Mouse (Mus musculus) neural tube, embryonic 11.5 days (tissue): ENCODE results near the gene Dda1. TPM values are rescaled to one million over a fixed set of nuclear protein-coding genes. Genes with fewer than 3 reads are reported as not detected.
A peak's percentile ranks its signal among the peaks of the same experiment; 100 is the strongest.
"Not testable (repeated sequence)": the region's sequence is repeated elsewhere in the genome, so short reads cannot be mapped to it uniquely, and the experiment has no call there.

Experiments used
- ATAC-seq: fragments of 200-750 bp; cut with Nextera tagmentation; 2 replicates; pipeline ENCODE4 v1.8.0; 2017; ENCODE audit warnings: moderate number of reproducible peaks, mild to moderate bottlenecking, moderate TSS enrichment, moderate library complexity; ENCODE audit not compliant: insufficient read depth, low FRiP score, low TSS enrichment
- DNase-seq: peaks from one replicate; pipeline ENCODE4 v3.0.0-alpha.2; 2015; ENCODE audit warnings: low spot score
- H3K27ac ChIP-seq: fragments of 300-500 bp; sonication (generic); 2 replicates; pipeline ENCODE4 v1.5.1; 2014; ENCODE audit warnings: low read depth, mild to moderate bottlenecking, low read length
- H3K27me3 ChIP-seq: fragments of 300-500 bp; sonication (generic); 2 replicates; pipeline ENCODE4 v1.6.1; 2014; ENCODE audit warnings: mild to moderate bottlenecking, low read length, mixed read lengths; ENCODE audit not compliant: control insufficient read depth, insufficient read depth
- H3K36me3 ChIP-seq: fragments of 300-500 bp; sonication (generic); 2 replicates; pipeline ENCODE4 v1.6.1; 2014; ENCODE audit warnings: mild to moderate bottlenecking, low read length, moderate library complexity, mixed read lengths; ENCODE audit not compliant: control insufficient read depth, insufficient read depth
- H3K4me1 ChIP-seq: fragments of 300-500 bp; sonication (generic); 2 replicates; pipeline ENCODE4 v1.6.1; 2014; ENCODE audit warnings: low read length, mixed read lengths; ENCODE audit not compliant: control insufficient read depth, insufficient read depth
- H3K4me2 ChIP-seq: fragments of 300-500 bp; sonication (generic); 2 replicates; pipeline ENCODE4 v1.6.1; 2014; ENCODE audit warnings: low read depth, mild to moderate bottlenecking, moderate library complexity
- H3K4me3 ChIP-seq: fragments of 300-500 bp; sonication (generic); 2 replicates; pipeline ENCODE4 v1.5.1; 2014; ENCODE audit warnings: low read depth, low read length
- H3K9ac ChIP-seq: fragments of 300-500 bp; sonication (generic); 2 replicates; pipeline ENCODE4 v1.6.1; 2014; ENCODE audit warnings: mild to moderate bottlenecking, low read length
- H3K9me3 ChIP-seq: fragments of 300-500 bp; sonication (generic); 2 replicates; pipeline ENCODE4 v1.6.1; 2016; ENCODE audit warnings: low read length; ENCODE audit not compliant: control insufficient read depth
- WGBS: fragments of 180-500 bp; shearing (Covaris S2); extraction: QIAGEN DNeasy Blood & Tissue Kit; methylation state at CpG from one replicate; pipeline ENCODE4 v1.1.7; 2014; 5-methylcytosine and 5-hydroxymethylcytosine counted together
- polyA plus RNA-seq: library from polyadenylated mRNA; unstranded; fragments of >200 nt; fragmentation: Nextera tagmentation; extraction: Ambion mirVana; gene quantifications from 2 replicates; pipeline ENCODE4 v1.2.1, GENCODE M21; 2014

The Dda1 gene
- 162 and 170 TPM in 2 replicates for polyA plus RNA-seq

DNA sequence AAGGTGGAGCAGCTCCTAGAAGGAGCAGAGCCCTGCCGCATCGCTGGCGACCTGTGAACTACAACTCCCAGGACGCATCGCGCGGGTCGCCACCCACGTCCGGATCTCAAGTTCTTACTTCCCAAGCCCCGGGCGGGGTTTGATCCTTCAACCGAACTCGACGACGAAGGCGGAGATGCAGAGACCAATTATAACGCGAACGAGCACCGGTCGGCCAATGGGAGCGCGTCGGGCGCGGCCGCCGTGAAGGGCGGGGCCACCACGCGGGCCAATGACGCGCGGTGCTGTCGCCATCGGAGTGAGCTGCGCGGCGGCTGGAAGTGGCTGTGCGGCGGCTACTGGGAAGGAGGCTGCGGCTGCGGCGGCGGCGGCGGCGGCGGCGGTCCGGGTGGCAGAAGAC, at the start of gene Dda1:
TSS of gene Dda1 (plus strand) at position 284 of the 400 bp plus-strand sequence.
- Histone ChIP-seq H3K4me3 (peak within 1 kb of the TSS; percentile 91), H3K27ac (peak within 1 kb of the TSS; percentile 67), H3K4me1 (peaks cover 14% of the 10 kb centered on the region), H3K36me3 (peaks cover 5% of the 10 kb centered on the region; the same call in 1 of the 2 replicates), H3K9me3 (no peaks in the 10 kb centered on the region), H3K4me2 (peak within 1 kb of the TSS; percentile 88), H3K27me3 (no peaks in the 10 kb centered on the region), H3K9ac (peak within 1 kb of the TSS; percentile 73)
- DNase-seq: peak; percentile 99
- ATAC-seq: peak; percentile 84
- WGBS: 0% methylated on average over 52 of the region's 52 CpGs

DNA sequence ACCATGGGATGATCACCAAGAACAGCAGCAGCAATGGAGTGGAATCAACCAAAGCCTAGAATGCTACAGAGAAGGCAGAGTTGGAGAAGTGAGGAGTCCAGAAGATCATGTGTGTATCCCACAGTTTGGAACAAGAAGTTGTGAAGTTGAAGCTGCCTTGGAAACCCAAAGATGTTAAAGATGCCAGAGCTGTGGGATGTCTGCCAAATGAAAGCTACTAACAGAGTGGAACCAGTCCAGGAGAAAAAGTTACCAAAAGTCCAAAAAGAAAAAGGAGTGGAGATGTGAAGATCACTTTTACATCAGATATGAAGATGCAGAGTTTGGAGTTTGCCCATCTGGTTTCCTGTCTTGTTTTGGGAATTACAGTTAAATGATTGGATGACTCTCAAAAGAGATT, 46.9 kb upstream of the Dda1 start:
- no peak overlapping the region for H3K27ac ChIP-seq
- H3K4me1 ChIP-seq: no peaks in the 10 kb centered on the region
- H3K36me3 ChIP-seq: no peaks in the 10 kb centered on the region
- no peaks in the 10 kb centered on the region for H3K27me3 ChIP-seq
- ATAC-seq (no peak), DNase-seq (no peak)
- H3K4me2 ChIP-seq: no peak overlapping the region
- no peaks in the 10 kb centered on the region for H3K9me3 ChIP-seq
- H3K9ac ChIP-seq: no peak overlapping the region
- H3K4me3 ChIP-seq: no peak overlapping the region

DNA sequence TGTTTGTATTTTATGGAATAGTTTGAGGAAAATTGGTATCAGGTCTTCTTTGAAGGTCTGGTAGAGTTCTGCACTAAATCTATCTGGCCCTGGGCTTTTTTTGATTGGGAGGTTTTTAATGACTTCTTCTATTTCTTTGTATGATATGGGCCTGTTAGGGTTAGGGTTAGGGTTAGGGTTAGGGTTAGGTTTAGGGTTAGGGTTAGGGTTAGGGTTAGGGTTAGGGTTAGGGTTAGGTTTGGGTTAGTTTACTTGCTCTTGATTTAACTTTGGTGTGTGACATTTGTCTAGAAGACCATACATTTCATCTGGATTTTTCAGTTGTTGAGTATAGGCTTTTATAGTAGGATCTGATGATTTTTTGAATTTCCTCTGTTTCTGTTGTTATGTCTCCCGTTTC, 36.1 kb upstream of the Dda1 start:
- H3K4me2 ChIP-seq, ATAC-seq, H3K9ac ChIP-seq, H3K36me3 ChIP-seq, H3K9me3 ChIP-seq, H3K4me3 ChIP-seq, H3K27ac ChIP-seq, H3K27me3 ChIP-seq, DNase-seq, H3K4me1 ChIP-seq: not testable (repeated sequence)
- whole genome bisulfite sequencing: 88% methylated on average over 1 of the region's 1 CpGs

- DNase-seq (no peak), ATAC-seq (no peak)
- Histone ChIP-seq H3K4me2 (no peak overlapping the region), H3K9me3 (no peaks in the 10 kb centered on the region), H3K27ac (no peak overlapping the region), H3K27me3 (no peaks in the 10 kb centered on the region), H3K4me1 (no peaks in the 10 kb centered on the region), H3K9ac (no peak overlapping the region), H3K36me3 (no peaks in the 10 kb centered on the region), H3K4me3 (no peak overlapping the region)
- 54% methylated on average over 3 of the region's 3 CpGs for WGBS
These were observed 32.0 kb upstream of the Dda1 start for GRCm38 (mm10) chr8:71437041-71437440.

DNA sequence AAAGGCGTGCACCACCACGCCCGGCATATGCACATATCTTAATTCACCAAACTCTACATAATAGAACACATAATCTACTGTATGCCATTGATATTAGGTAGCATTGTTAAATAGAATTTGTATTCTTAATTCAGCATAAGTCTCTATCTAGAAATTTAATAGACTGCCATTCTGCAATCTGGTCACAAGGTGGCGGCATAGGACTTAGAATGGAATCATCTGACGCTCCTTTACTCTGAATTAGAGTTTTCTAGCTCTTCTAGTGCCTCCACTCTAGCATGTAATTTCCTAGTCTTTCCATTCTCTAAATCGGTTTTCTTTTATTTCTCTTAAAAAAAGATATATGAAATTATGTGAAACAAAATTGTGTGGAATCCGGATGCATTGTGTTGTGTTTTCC, 27.6 kb upstream of the Dda1 start:
- H3K27me3 ChIP-seq: no peaks in the 10 kb centered on the region
- ATAC-seq: no peak
- H3K27ac ChIP-seq: no peak overlapping the region
- H3K4me3 ChIP-seq: no peak overlapping the region
- H3K36me3 ChIP-seq: no peaks in the 10 kb centered on the region
- no peak overlapping the region for H3K4me2 ChIP-seq
- no peak overlapping the region for H3K9ac ChIP-seq
- peak; percentile 64 for DNase-seq
- 1% methylated on average over 7 of the region's 7 CpGs for WGBS
- no peaks in the 10 kb centered on the region for H3K4me1 ChIP-seq
- H3K9me3 ChIP-seq: no peaks in the 10 kb centered on the region

- H3K9me3 ChIP-seq: no peaks in the 10 kb centered on the region
- H3K4me1 ChIP-seq: no peaks in the 10 kb centered on the region
- DNase-seq (no peak), ATAC-seq (no peak)
- H3K4me2 ChIP-seq: no peak overlapping the region
- H3K27me3 ChIP-seq: no peaks in the 10 kb centered on the region
- no peaks in the 10 kb centered on the region for H3K36me3 ChIP-seq
- 86% methylated on average over 7 of the region's 7 CpGs for WGBS
- H3K9ac ChIP-seq: no peak overlapping the region
- H3K27ac ChIP-seq: no peak overlapping the region
- H3K4me3 ChIP-seq: no peak overlapping the region
These were observed 23.9 kb upstream of the Dda1 start for GRCm38 (mm10) chr8:71445096-71445495.

DNA sequence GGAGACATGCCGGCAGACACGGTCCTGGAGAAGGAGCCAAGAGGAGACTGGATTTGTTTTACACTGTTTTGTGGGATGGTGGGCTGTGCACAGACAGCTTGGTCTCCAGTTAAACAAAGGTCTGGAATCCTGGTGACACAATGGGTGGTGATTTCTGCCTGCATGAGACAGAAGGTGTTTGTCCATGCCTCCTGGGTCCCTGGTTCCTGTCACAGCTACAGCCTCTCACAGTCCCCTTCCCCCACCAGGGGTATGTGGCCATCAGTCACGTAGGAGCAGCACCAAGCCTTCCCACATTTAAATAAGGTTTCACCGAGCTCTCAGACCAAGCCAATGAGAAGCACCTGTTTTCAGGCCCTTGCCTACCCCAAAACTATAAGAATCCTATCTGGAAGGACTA, 17.7 kb upstream of the Dda1 start:
- Histone ChIP-seq H3K4me3 (no peak overlapping the region), H3K27me3 (no peaks in the 10 kb centered on the region), H3K9me3 (no peaks in the 10 kb centered on the region), H3K27ac (no peak overlapping the region), H3K4me1 (no peaks in the 10 kb centered on the region), H3K4me2 (no peak overlapping the region), H3K9ac (no peak overlapping the region), H3K36me3 (no peaks in the 10 kb centered on the region)
- ATAC-seq (no peak), DNase-seq (no peak)
- WGBS: 60% methylated on average over 4 of the region's 4 CpGs

- no peaks in the 10 kb centered on the region for H3K9me3 ChIP-seq
- WGBS: 43% methylated on average over 11 of the region's 11 CpGs
- H3K27ac ChIP-seq: no peak overlapping the region
- H3K9ac ChIP-seq: no peak overlapping the region
- ATAC-seq (no peak), DNase-seq (no peak)
- H3K4me3 ChIP-seq: no peak overlapping the region
- H3K36me3 ChIP-seq: peaks cover 1% of the 10 kb centered on the region
- no peaks in the 10 kb centered on the region for H3K27me3 ChIP-seq
- H3K4me2 ChIP-seq: no peak overlapping the region
- H3K4me1 ChIP-seq: no peaks in the 10 kb centered on the region
These were observed 17.2 kb upstream of the Dda1 start for GRCm38 (mm10) chr8:71451777-71452176.

DNA sequence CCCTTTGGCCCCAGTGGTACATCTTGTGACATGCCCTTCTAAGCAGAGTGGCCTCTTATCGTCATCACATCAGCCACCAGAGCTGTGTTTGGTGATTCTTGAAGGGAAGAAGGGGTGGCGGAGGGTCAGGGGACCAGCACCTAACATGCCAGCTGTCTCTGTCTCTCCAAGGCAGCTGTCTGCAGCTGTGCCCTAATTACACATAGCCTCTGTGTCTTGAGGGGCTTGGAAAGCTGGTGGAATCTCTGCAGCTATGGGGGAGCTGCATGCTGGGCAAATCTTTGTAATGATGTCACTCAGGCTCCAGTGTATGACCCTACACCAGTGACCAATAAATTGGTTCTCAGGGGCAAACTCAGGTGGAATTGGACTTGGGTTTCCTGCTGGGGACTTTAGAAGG, 16.3 kb upstream of the Dda1 start:
- Histone ChIP-seq H3K4me1 (no peaks in the 10 kb centered on the region), H3K36me3 (peaks cover 10% of the 10 kb centered on the region), H3K4me2 (no peak overlapping the region), H3K27ac (no peak overlapping the region), H3K27me3 (no peaks in the 10 kb centered on the region), H3K9me3 (no peaks in the 10 kb centered on the region), H3K4me3 (no peak overlapping the region), H3K9ac (no peak overlapping the region)
- no peak for ATAC-seq
- 86% methylated on average over 2 of the region's 2 CpGs for WGBS
- no peak for DNase-seq
